Mouse (Mus musculus): ENCODE measurements around the gene Ube2j1. TPM values are rescaled to one million over a fixed set of nuclear protein-coding genes. Genes with fewer than 3 reads are reported as not detected.

Gene Ube2j1
- polyA plus RNA-seq, 1 experiment from 2014 or later = 64.2 TPM

GRCm38 (mm10) chr4:33072526-33073161, 41.4 kb downstream of the Ube2j1 start:
- no peak for ATAC-seq (ENCODE audit: insufficient read depth, low FRiP score, low TSS enrichment)
- WGBS = 59% methylated on average over 11 of the region's 11 CpGs
- Histone ChIP-seq H3K27ac (ENCODE audit: low read depth, low read length) (no peak overlapping the region), H3K36me3 (ENCODE audit: control insufficient read depth, insufficient read depth, low read length) (no peaks in the 10 kb centered on the region), H3K9ac (ENCODE audit: low read length) (no peak overlapping the region), H3K9me3 (ENCODE audit: control insufficient read depth, low read length) (no peaks in the 10 kb centered on the region), H3K4me3 (ENCODE audit: low read depth, low read length) (no peak overlapping the region), H3K4me1 (ENCODE audit: control insufficient read depth, insufficient read depth, low read length) (no peaks in the 10 kb centered on the region), H3K27me3 (ENCODE audit: control insufficient read depth, insufficient read depth, low read length) (no peaks in the 10 kb centered on the region), H3K4me2 (ENCODE audit: low read depth) (no peak overlapping the region)
- DNase-seq (ENCODE audit: low spot score) = no peak

GRCm38 (mm10) chr4:33074406-33074805, 43.2 kb downstream of the Ube2j1 start:
- no peak for DNase-seq (ENCODE audit: low spot score)
- Histone ChIP-seq H3K27me3 (ENCODE audit: control insufficient read depth, insufficient read depth, low read length) (no peaks in the 10 kb centered on the region), H3K4me2 (ENCODE audit: low read depth) (no peak overlapping the region), H3K4me1 (ENCODE audit: control insufficient read depth, insufficient read depth, low read length) (no peaks in the 10 kb centered on the region), H3K4me3 (ENCODE audit: low read depth, low read length) (no peak overlapping the region), H3K27ac (ENCODE audit: low read depth, low read length) (no peak overlapping the region), H3K9ac (ENCODE audit: low read length) (no peak overlapping the region), H3K9me3 (ENCODE audit: control insufficient read depth, low read length) (no peaks in the 10 kb centered on the region), H3K36me3 (ENCODE audit: control insufficient read depth, insufficient read depth, low read length) (no peaks in the 10 kb centered on the region)
- 82% methylated on average over 4 of the region's 4 CpGs for WGBS
- ATAC-seq (ENCODE audit: insufficient read depth, low FRiP score, low TSS enrichment) = no peak

- DNase-seq (ENCODE audit: low spot score) (no peak), ATAC-seq (ENCODE audit: insufficient read depth, low FRiP score, low TSS enrichment) (no peak)
- Histone ChIP-seq H3K4me3 (ENCODE audit: low read depth, low read length) (no peak overlapping the region), H3K9me3 (ENCODE audit: control insufficient read depth, low read length) (no peaks in the 10 kb centered on the region), H3K9ac (ENCODE audit: low read length) (no peak overlapping the region), H3K27me3 (ENCODE audit: control insufficient read depth, insufficient read depth, low read length) (no peaks in the 10 kb centered on the region), H3K4me2 (ENCODE audit: low read depth) (no peak overlapping the region), H3K4me1 (ENCODE audit: control insufficient read depth, insufficient read depth, low read length) (no peaks in the 10 kb centered on the region), H3K36me3 (ENCODE audit: control insufficient read depth, insufficient read depth, low read length) (no peaks in the 10 kb centered on the region), H3K27ac (ENCODE audit: low read depth, low read length) (no peak overlapping the region)
- 84% methylated on average over 5 of the region's 5 CpGs for WGBS
Observed at GRCm38 (mm10) chr4:33074851-33075250, 43.6 kb downstream of the Ube2j1 start.

GRCm38 (mm10) chr4:33075776-33076524, 44.7 kb downstream of the Ube2j1 start:
- H3K4me3 ChIP-seq (ENCODE audit: low read depth, low read length) = no peak overlapping the region
- H3K9me3 ChIP-seq (ENCODE audit: control insufficient read depth, low read length) = no peaks in the 10 kb centered on the region
- H3K27me3 ChIP-seq (ENCODE audit: control insufficient read depth, insufficient read depth, low read length) = no peaks in the 10 kb centered on the region
- 86% methylated on average over 5 of the region's 5 CpGs for WGBS
- ATAC-seq (ENCODE audit: insufficient read depth, low FRiP score, low TSS enrichment) (no peak), DNase-seq (ENCODE audit: low spot score) (no peak)
- no peak overlapping the region for H3K9ac ChIP-seq (ENCODE audit: low read length)
- H3K36me3 ChIP-seq (ENCODE audit: control insufficient read depth, insufficient read depth, low read length) = no peaks in the 10 kb centered on the region
- no peaks in the 10 kb centered on the region for H3K4me1 ChIP-seq (ENCODE audit: control insufficient read depth, insufficient read depth, low read length)
- H3K4me2 ChIP-seq (ENCODE audit: low read depth) = no peak overlapping the region
- H3K27ac ChIP-seq (ENCODE audit: low read depth, low read length) = no peak overlapping the region

GRCm38 (mm10) chr4:33077161-33077560, 45.9 kb downstream of the Ube2j1 start:
- no peaks in the 10 kb centered on the region for H3K27me3 ChIP-seq (ENCODE audit: control insufficient read depth, insufficient read depth, low read length)
- no peaks in the 10 kb centered on the region for H3K9me3 ChIP-seq (ENCODE audit: control insufficient read depth, low read length)
- no peak overlapping the region for H3K4me2 ChIP-seq (ENCODE audit: low read depth)
- H3K36me3 ChIP-seq (ENCODE audit: control insufficient read depth, insufficient read depth, low read length) = no peaks in the 10 kb centered on the region
- no peak overlapping the region for H3K4me3 ChIP-seq (ENCODE audit: low read depth, low read length)
- no peak overlapping the region for H3K27ac ChIP-seq (ENCODE audit: low read depth, low read length)
- H3K9ac ChIP-seq (ENCODE audit: low read length) = no peak overlapping the region
- DNase-seq (ENCODE audit: low spot score) (no peak), ATAC-seq (ENCODE audit: insufficient read depth, low FRiP score, low TSS enrichment) (no peak)
- WGBS = 79% methylated on average over 11 of the region's 11 CpGs
- no peaks in the 10 kb centered on the region for H3K4me1 ChIP-seq (ENCODE audit: control insufficient read depth, insufficient read depth, low read length)

DNA sequence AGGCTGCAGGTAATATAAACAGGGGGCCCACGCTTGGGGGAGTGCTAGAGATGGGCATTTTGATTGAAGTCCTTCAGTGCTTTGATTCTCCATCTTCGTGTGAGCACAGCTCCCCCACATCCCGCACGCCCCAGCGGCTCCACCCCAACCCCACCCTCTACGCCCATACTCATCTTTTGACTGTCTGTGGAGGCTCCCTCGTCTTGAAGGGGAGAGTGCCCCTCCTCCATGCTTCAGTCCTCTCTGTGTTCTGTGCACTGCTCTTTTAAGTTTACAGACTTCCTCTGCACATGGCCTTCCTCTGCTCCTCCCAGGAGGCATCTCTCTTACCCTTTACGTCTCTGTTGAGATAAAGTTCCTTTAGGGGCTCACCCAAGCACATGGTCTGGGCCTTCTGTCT, 46.5 kb downstream of the Ube2j1 start:
- Histone ChIP-seq H3K36me3 (ENCODE audit: control insufficient read depth, insufficient read depth, low read length) (no peaks in the 10 kb centered on the region), H3K27me3 (ENCODE audit: control insufficient read depth, insufficient read depth, low read length) (no peaks in the 10 kb centered on the region), H3K27ac (ENCODE audit: low read depth, low read length) (no peak overlapping the region), H3K9ac (ENCODE audit: low read length) (no peak overlapping the region), H3K4me2 (ENCODE audit: low read depth) (no peak overlapping the region), H3K9me3 (ENCODE audit: control insufficient read depth, low read length) (no peaks in the 10 kb centered on the region), H3K4me1 (ENCODE audit: control insufficient read depth, insufficient read depth, low read length) (no peaks in the 10 kb centered on the region), H3K4me3 (ENCODE audit: low read depth, low read length) (no peak overlapping the region)
- ATAC-seq (ENCODE audit: insufficient read depth, low FRiP score, low TSS enrichment) (no peak), DNase-seq (ENCODE audit: low spot score) (no peak)
- 63% methylated on average over 8 of the region's 8 CpGs for WGBS

GRCm38 (mm10) chr4:33078492-33078891, 47.3 kb downstream of the Ube2j1 start:
- no peak for DNase-seq (ENCODE audit: low spot score)

GRCm38 (mm10) chr4:33099118-33099694, 68.0 kb downstream of the Ube2j1 start:
- Histone ChIP-seq H3K9ac (ENCODE audit: low read length) (no peak overlapping the region), H3K4me2 (ENCODE audit: low read depth) (no peak overlapping the region), H3K9me3 (ENCODE audit: control insufficient read depth, low read length) (no peaks in the 10 kb centered on the region), H3K4me3 (ENCODE audit: low read depth, low read length) (no peak overlapping the region), H3K36me3 (ENCODE audit: control insufficient read depth, insufficient read depth, low read length) (no peaks in the 10 kb centered on the region), H3K27ac (ENCODE audit: low read depth, low read length) (no peak overlapping the region), H3K4me1 (ENCODE audit: control insufficient read depth, insufficient read depth, low read length) (no peaks in the 10 kb centered on the region), H3K27me3 (ENCODE audit: control insufficient read depth, insufficient read depth, low read length) (no peaks in the 10 kb centered on the region)
- ATAC-seq (ENCODE audit: insufficient read depth, low FRiP score, low TSS enrichment) (no peak), DNase-seq (ENCODE audit: low spot score) (no peak)
- WGBS = 84% methylated on average over 6 of the region's 6 CpGs

More at GRCm38 (mm10) chr4:33078492-33078891, 47.3 kb downstream of the Ube2j1 start:
- Histone ChIP-seq H3K9me3 (ENCODE audit: control insufficient read depth, low read length) (no peaks in the 10 kb centered on the region), H3K36me3 (ENCODE audit: control insufficient read depth, insufficient read depth, low read length) (no peaks in the 10 kb centered on the region), H3K27me3 (ENCODE audit: control insufficient read depth, insufficient read depth, low read length) (no peaks in the 10 kb centered on the region), H3K4me1 (ENCODE audit: control insufficient read depth, insufficient read depth, low read length) (no peaks in the 10 kb centered on the region), H3K27ac (ENCODE audit: low read depth, low read length) (no peak overlapping the region), H3K4me2 (ENCODE audit: low read depth) (no peak overlapping the region), H3K9ac (ENCODE audit: low read length) (no peak overlapping the region), H3K4me3 (ENCODE audit: low read depth, low read length) (no peak overlapping the region)
- ATAC-seq (ENCODE audit: insufficient read depth, low FRiP score, low TSS enrichment) = no peak
- 86% methylated on average over 3 of the region's 3 CpGs for WGBS

Data from neural tube, embryonic 11.5 days (tissue).